ENCODE assay signal across 8 mouse cellular contexts in genomic region chr2:128127691-128128292, GRCm38 (mm10). TPM values are rescaled to one million over a fixed set of nuclear protein-coding genes. Genes with fewer than 3 reads are reported as not detected.
A peak's percentile ranks its signal among the peaks of the same experiment; 100 is the strongest.
DNase-seq lines count a peak whose midpoint lies in the region; ATAC-seq and TF ChIP-seq lines count a peak whose summit lies in the region.

No protein-coding gene starts in this region.

- peak; percentile 20 for ATAC-seq in heart, embryonic 16.5 days (replicated peaks; ENCODE audit: extremely low read depth, insufficient read depth, low FRiP score)
- peak; percentile 39 for ATAC-seq in liver, postnatal 0 days
- ATAC-seq in neural tube, embryonic 12.5 days (ENCODE audit: low FRiP score, low read depth) = peak; percentile 19

- no peak for TF ChIP-seq CTCF in liver, postnatal 0 days (IDR thresholded peaks at IDR 0.05; ENCODE audit: low read depth)

- peaks cover 25% of the 10 kb centered on the region for H3K27me3 ChIP-seq in forebrain, embryonic 10.5 days (ENCODE audit: poor library complexity, severe bottlenecking)
- peaks cover 3% of the 10 kb centered on the region; the same call in 1 of the 2 replicates for H3K27me3 ChIP-seq in heart, embryonic 16.5 days (ENCODE audit: control insufficient read depth, insufficient read depth, low read length)
- H3K27me3 ChIP-seq in liver, postnatal 0 days (ENCODE audit: insufficient read depth, low read length) = peaks cover 23% of the 10 kb centered on the region
- H3K27me3 ChIP-seq in neural tube, embryonic 12.5 days (replicated peaks) = peaks cover 19% of the 10 kb centered on the region

- H3K4me3 ChIP-seq in forebrain, embryonic 10.5 days = peak overlapping the region; percentile 82
- peak overlapping the region; percentile 85 for H3K4me3 ChIP-seq in heart, embryonic 16.5 days (ENCODE audit: low read length)
- H3K4me3 ChIP-seq in liver, postnatal 0 days (ENCODE audit: low read depth, low read length) = peak overlapping the region; percentile 79
- peak overlapping the region; percentile 72 for H3K4me3 ChIP-seq in neural tube, embryonic 12.5 days

- H3K4me1 ChIP-seq in forebrain, embryonic 10.5 days = peaks cover 73% of the 10 kb centered on the region
- peaks cover 36% of the 10 kb centered on the region for H3K4me1 ChIP-seq in heart, embryonic 16.5 days (ENCODE audit: control insufficient read depth, insufficient read depth, low read length)
- H3K4me1 ChIP-seq in liver, postnatal 0 days (ENCODE audit: insufficient read depth) = peaks cover 31% of the 10 kb centered on the region
- peaks cover 36% of the 10 kb centered on the region for H3K4me1 ChIP-seq in neural tube, embryonic 12.5 days

- peak overlapping the region; percentile 98 for H3K27ac ChIP-seq in forebrain, embryonic 10.5 days
- peak overlapping the region; percentile 89 for H3K27ac ChIP-seq in heart, embryonic 16.5 days (ENCODE audit: low read length)
- H3K27ac ChIP-seq in liver, postnatal 0 days (ENCODE audit: low read depth) = peak overlapping the region; percentile 88
- peak overlapping the region; percentile 72 for H3K27ac ChIP-seq in neural tube, embryonic 12.5 days

- WGBS in forebrain, embryonic 10.5 days = under 1% methylated on average over 48 of the region's 48 CpGs
- WGBS in heart, embryonic 16.5 days = under 1% methylated on average over 48 of the region's 48 CpGs
- WGBS in liver, postnatal 0 days (ENCODE audit: insufficient replicate concordance) = under 1% methylated on average over 48 of the region's 48 CpGs
- WGBS in neural tube, embryonic 12.5 days = under 1% methylated on average over 48 of the region's 48 CpGs

- no peak for TF ChIP-seq EP300 in liver, postnatal 0 days (IDR thresholded peaks at IDR 0.05; ENCODE audit: low read depth)

- H3K36me3 ChIP-seq in forebrain, embryonic 10.5 days (replicated peaks) = peaks cover 37% of the 10 kb centered on the region
- H3K36me3 ChIP-seq in heart, embryonic 16.5 days (ENCODE audit: control insufficient read depth, insufficient read depth) = peaks cover 21% of the 10 kb centered on the region
- H3K36me3 ChIP-seq in liver, postnatal 0 days (replicated peaks; ENCODE audit: insufficient read depth, low read length) = peaks cover 22% of the 10 kb centered on the region
- H3K36me3 ChIP-seq in neural tube, embryonic 12.5 days = peaks cover 14% of the 10 kb centered on the region

- H3K4me2 ChIP-seq in heart, embryonic 16.5 days (ENCODE audit: low read depth, low read length) = peak overlapping the region; percentile 94
- peak overlapping the region; percentile 98 for H3K4me2 ChIP-seq in liver, postnatal 0 days (ENCODE audit: low read depth, low read length)
- peak overlapping the region; percentile 96 for H3K4me2 ChIP-seq in neural tube, embryonic 12.5 days (replicated peaks)

- no peaks in the 10 kb centered on the region for H3K9me3 ChIP-seq in forebrain, embryonic 10.5 days
- no peaks in the 10 kb centered on the region for H3K9me3 ChIP-seq in heart, embryonic 16.5 days (replicated peaks; ENCODE audit: control insufficient read depth, low read length)
- no peaks in the 10 kb centered on the region for H3K9me3 ChIP-seq in liver, postnatal 0 days (ENCODE audit: low read length)
- H3K9me3 ChIP-seq in neural tube, embryonic 12.5 days = no peaks in the 10 kb centered on the region

- peak overlapping the region; percentile 80 for H3K9ac ChIP-seq in heart, embryonic 16.5 days (ENCODE audit: low read length)
- peak overlapping the region; percentile 67 for H3K9ac ChIP-seq in liver, postnatal 0 days (replicated peaks)
- peak overlapping the region; percentile 83 for H3K9ac ChIP-seq in neural tube, embryonic 12.5 days

- DNase-seq in ES-CJ7 (ENCODE audit: low read depth, low spot score) = peak; percentile 77
- DNase-seq in c-Kit-negative CD71-positive TER-119-positive erythroid progenitor cells, embryonic 14.5 days (ENCODE audit: low read depth, low spot score) = peak; percentile 22
- peak; percentile 87 for DNase-seq in forebrain, embryonic 10.5 days (ENCODE audit: extremely low spot score, low spot score)
- peak; percentile 90 for DNase-seq in kidney, postnatal 14 days
- peak; percentile 74 for DNase-seq in liver, postnatal 0 days
- DNase-seq in thymus, postnatal 14 days = peak; percentile 65

RNA-seq across cellular contexts. Expression of gene Bcl2l11, which starts 2.0 kb away (rescaled TPM):
- 22.1 and 26.3 TPM in 2 replicates for polyA plus RNA-seq in forebrain, embryonic 10.5 days (2016; fragmentation: Nextera tagmentation; extraction: Ambion mirVana)
- polyA plus RNA-seq in heart, embryonic 16.5 days (2015; fragmentation: Nextera tagmentation; extraction: Ambion mirVana) = 20.4 and 23.2 TPM in 2 replicates
- polyA plus RNA-seq in liver, postnatal 0 days (2015; fragmentation: Nextera tagmentation; extraction: Ambion mirVana) = 6.4 and 6.5 TPM in 2 replicates
- polyA plus RNA-seq in neural tube, embryonic 12.5 days (2016; fragmentation: Nextera tagmentation; extraction: Ambion mirVana) = 21.4 and 22.3 TPM in 2 replicates

Comparison
In these comparisons a context has a peak if more than half of its experiments do, and no peak if none do; other contexts are left out.
1. Peak in every context shown above with its lines: DNase-seq, ATAC-seq, H3K4me3 ChIP-seq and H3K27ac ChIP-seq.
2. DNase-seq: peak in every context shown above with its lines; median percentile 90 in kidney, postnatal 14 days; 87 in forebrain, embryonic 10.5 days; 77 in ES-CJ7; 74 in liver, postnatal 0 days; 65 in thymus, postnatal 14 days; 22 in c-Kit-negative CD71-positive TER-119-positive erythroid progenitor cells, embryonic 14.5 days.